Mouse (Mus musculus): ENCODE results near the gene Zfp82.

DNA sequence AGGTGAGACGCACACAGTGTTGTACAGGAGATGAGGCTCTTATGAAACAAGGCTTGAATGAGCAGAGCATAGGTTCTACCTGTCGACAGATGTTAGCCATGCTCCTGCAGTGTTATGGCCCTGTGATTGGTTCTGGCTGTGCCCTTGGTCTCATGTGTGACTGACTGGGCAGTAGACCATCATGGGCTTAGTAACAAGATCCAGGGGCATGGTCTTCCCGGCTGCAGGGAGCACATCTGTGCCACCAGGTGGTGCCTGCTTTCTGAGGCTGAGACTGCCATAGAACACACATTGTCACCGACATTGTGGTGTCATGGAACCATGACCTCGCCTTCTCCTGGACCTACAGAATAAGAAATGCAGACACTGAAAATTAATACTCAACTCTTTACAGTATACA is 47.3 kb downstream of the Zfp82 start:
- TF ChIP-seq GATA1 (IDR thresholded peaks at IDR 0.05; ENCODE audit: low read length) (no peak), TAL1 (IDR thresholded peaks at IDR 0.05; ENCODE audit: low read length) (no peak)

Data from erythroblast, embryonic 14.5 days (primary cell).